Mouse (Mus musculus) liver, postnatal 0 days (tissue): ENCODE measurements around the gene Peli2. TPM values are rescaled to one million over a fixed set of nuclear protein-coding genes. Genes with fewer than 3 reads are reported as not detected.
A peak's percentile ranks its signal among the peaks of the same experiment; 100 is the strongest.

Experiments
- ATAC-seq: fragments of 200-750 bp; cut with Nextera tagmentation; 2 replicates; pipeline ENCODE4 v1.8.0; 2017; ENCODE audit warnings: mild to moderate bottlenecking, moderate library complexity
- DNase-seq: peaks from one replicate; pipeline ENCODE4 v3.0.0-alpha.2; 2016
- H3K27ac ChIP-seq: fragments of 300-500 bp; sonication (generic); 2 replicates; pipeline ENCODE4 v1.5.1; 2014; ENCODE audit warnings: antibody characterized with exemption, moderate library complexity, mild to moderate bottlenecking, low read depth
- H3K27me3 ChIP-seq: fragments of 300-500 bp; sonication (generic); 2 replicates; pipeline ENCODE4 v1.6.1; 2014; ENCODE audit warnings: low read length, control low read depth, mixed read lengths; ENCODE audit not compliant: insufficient read depth
- H3K36me3 ChIP-seq: fragments of 300-500 bp; sonication (generic); replicated peaks from 2 replicates; pipeline ENCODE4 v1.6.1; 2014; ENCODE audit warnings: mild to moderate bottlenecking, control low read depth, low read length, moderate library complexity, mixed read lengths; ENCODE audit not compliant: insufficient read depth
- H3K4me1 ChIP-seq: fragments of 300-500 bp; sonication (generic); 2 replicates; pipeline ENCODE4 v1.6.1; 2014; ENCODE audit warnings: antibody characterized with exemption, mild to moderate bottlenecking, control low read depth; ENCODE audit not compliant: insufficient read depth
- H3K4me2 ChIP-seq: fragments of 300-500 bp; sonication (generic); 2 replicates; pipeline ENCODE4 v1.6.1; 2014; ENCODE audit warnings: low read depth, mild to moderate bottlenecking, low read length, moderate library complexity, mixed read lengths
- H3K4me3 ChIP-seq: fragments of 300-500 bp; sonication (generic); 2 replicates; pipeline ENCODE4 v1.5.1; 2014; ENCODE audit warnings: low read depth, low read length
- H3K9ac ChIP-seq: fragments of 300-500 bp; sonication (generic); replicated peaks from 2 replicates; pipeline ENCODE4 v1.6.1; 2014; ENCODE audit warnings: mild to moderate bottlenecking, moderate library complexity
- H3K9me3 ChIP-seq: fragments of 300-500 bp; sonication (generic); 2 replicates; pipeline ENCODE4 v1.6.1; 2016; ENCODE audit warnings: mild to moderate bottlenecking, control low read depth, low read length, mixed read lengths
- CTCF ChIP-seq: sonication (generic); IDR thresholded peaks from 2 replicates; pipeline ENCODE4 v1.5.1; 2016; ENCODE audit warnings: antibody characterized with exemption, low read depth
- EP300 ChIP-seq: IDR thresholded peaks from 2 replicates; pipeline ENCODE4 v1.6.1; 2016; ENCODE audit warnings: antibody characterized with exemption, low read depth, mild to moderate bottlenecking
- WGBS: fragments of 180-500 bp; shearing (Covaris S2); extraction: QIAGEN DNeasy Blood & Tissue Kit; methylation state at CpG from one replicate; pipeline ENCODE4 v1.1.7; 2014; ENCODE audit not compliant: insufficient replicate concordance; 5-methylcytosine and 5-hydroxymethylcytosine counted together
- polyA plus RNA-seq: library from polyadenylated mRNA; unstranded; fragments of >200 nt; fragmentation: Nextera tagmentation; extraction: Ambion mirVana; gene quantifications from 2 replicates; pipeline ENCODE4 v1.2.1, GENCODE M21; 2015

Gene Peli2
- polyA plus RNA-seq, 1 experiment from 2014 or later: 1.5 TPM

- Histone ChIP-seq H3K9ac (no peak overlapping the region), H3K36me3 (no peaks in the 10 kb centered on the region), H3K4me2 (no peak overlapping the region), H3K27me3 (no peaks in the 10 kb centered on the region), H3K27ac (no peak overlapping the region), H3K4me1 (no peaks in the 10 kb centered on the region), H3K4me3 (no peak overlapping the region), H3K9me3 (no peaks in the 10 kb centered on the region)
- TF ChIP-seq CTCF: no peak
- no peak for TF ChIP-seq EP300
- ATAC-seq (no peak), DNase-seq (no peak)
- WGBS: 57% methylated on average over 5 of the region's 5 CpGs
These were observed 104.3 kb downstream of the Peli2 start for GRCm38 (mm10) chr14:48224861-48225300.

GRCm38 (mm10) chr14:48225810-48226446 lies 105.3 kb downstream of the Peli2 start:
- H3K4me3 ChIP-seq: no peak overlapping the region
- H3K4me2 ChIP-seq: no peak overlapping the region
- WGBS: 56% methylated on average over 7 of the region's 7 CpGs
- H3K9me3 ChIP-seq: no peaks in the 10 kb centered on the region
- no peak overlapping the region for H3K27ac ChIP-seq
- no peak overlapping the region for H3K9ac ChIP-seq
- TF ChIP-seq EP300 (no peak), CTCF (no peak)
- H3K36me3 ChIP-seq: no peaks in the 10 kb centered on the region
- H3K27me3 ChIP-seq: no peaks in the 10 kb centered on the region
- H3K4me1 ChIP-seq: no peaks in the 10 kb centered on the region
- ATAC-seq: no peak
- no peak for DNase-seq

- no peaks in the 10 kb centered on the region for H3K4me1 ChIP-seq
- no peak for TF ChIP-seq EP300
- TF ChIP-seq CTCF: no peak
- H3K27ac ChIP-seq: no peak overlapping the region
- no peaks in the 10 kb centered on the region for H3K36me3 ChIP-seq
- no peak overlapping the region for H3K9ac ChIP-seq
- ATAC-seq (no peak), DNase-seq (no peak)
- H3K4me2 ChIP-seq: no peak overlapping the region
- 76% methylated on average over 10 of the region's 10 CpGs for WGBS
- no peak overlapping the region for H3K4me3 ChIP-seq
- no peaks in the 10 kb centered on the region for H3K27me3 ChIP-seq
- no peaks in the 10 kb centered on the region for H3K9me3 ChIP-seq
These were observed 106.1 kb downstream of the Peli2 start for GRCm38 (mm10) chr14:48226759-48227158.

GRCm38 (mm10) chr14:48234785-48235519 lies 114.3 kb downstream of the Peli2 start:
- no peak overlapping the region for H3K4me3 ChIP-seq
- TF ChIP-seq CTCF: no peak
- TF ChIP-seq EP300: no peak
- 83% methylated on average over 20 of the region's 20 CpGs for WGBS
- no peak overlapping the region for H3K9ac ChIP-seq
- no peaks in the 10 kb centered on the region for H3K36me3 ChIP-seq
- no peaks in the 10 kb centered on the region for H3K4me1 ChIP-seq
- H3K4me2 ChIP-seq: no peak overlapping the region
- H3K9me3 ChIP-seq: no peaks in the 10 kb centered on the region
- DNase-seq: no peak
- no peak for ATAC-seq
- H3K27me3 ChIP-seq: no peaks in the 10 kb centered on the region
- H3K27ac ChIP-seq: no peak overlapping the region

GRCm38 (mm10) chr14:48241335-48241734 lies 120.7 kb downstream of the Peli2 start:
- TF ChIP-seq EP300 (no peak), CTCF (no peak)
- DNase-seq (no peak), ATAC-seq (no peak)
- no peaks in the 10 kb centered on the region for H3K9me3 ChIP-seq
- no peak overlapping the region for H3K4me3 ChIP-seq
- H3K27ac ChIP-seq: no peak overlapping the region
- H3K4me2 ChIP-seq: no peak overlapping the region
- no peaks in the 10 kb centered on the region for H3K36me3 ChIP-seq
- no peak overlapping the region for H3K9ac ChIP-seq
- no peaks in the 10 kb centered on the region for H3K27me3 ChIP-seq
- WGBS: 82% methylated on average over 7 of the region's 7 CpGs
- 0 out of 2 replicates have a peak, but pooled peaks cover 1% of the 10 kb centered on the region for H3K4me1 ChIP-seq

GRCm38 (mm10) chr14:48246236-48246635 lies 125.6 kb downstream of the Peli2 start:
- no peak overlapping the region for H3K9ac ChIP-seq
- peak; percentile 31 for DNase-seq
- 17% methylated on average over 3 of the region's 3 CpGs for WGBS
- H3K4me3 ChIP-seq: no peak overlapping the region
- no peak overlapping the region for H3K27ac ChIP-seq
- H3K9me3 ChIP-seq: no peaks in the 10 kb centered on the region
- no peaks in the 10 kb centered on the region for H3K27me3 ChIP-seq
- no peak overlapping the region for H3K4me2 ChIP-seq
- H3K4me1 ChIP-seq: 0 out of 2 replicates have a peak, but pooled peaks cover 2% of the 10 kb centered on the region
- TF ChIP-seq EP300 (no peak), CTCF (no peak)
- peak; percentile 38; the same call in 1 of the 2 replicates for ATAC-seq
- H3K36me3 ChIP-seq: no peaks in the 10 kb centered on the region
